Mouse (Mus musculus): ENCODE measurements around the gene Cdh4.

GRCm38 (mm10) chr2:179849732-179850131, 407.5 kb downstream of the Cdh4 start:
- no peak for TF ChIP-seq CTCF (IDR thresholded peaks at IDR 0.05; ENCODE audit: low read depth)
- TF ChIP-seq EP300 (IDR thresholded peaks at IDR 0.05; ENCODE audit: low read depth) = no peak
